In genomic region chr11:106355382-106356128, GRCm38 (mm10) we compare ENCODE assay signal across 9 mouse cellular contexts. TPM values are rescaled to one million over a fixed set of nuclear protein-coding genes. Genes with fewer than 3 reads are reported as not detected.
DNase-seq lines count a peak whose midpoint lies in the region; ATAC-seq and TF ChIP-seq lines count a peak whose summit lies in the region.
"Had no signal": no experiment of that assay in that cellular context is flagged by ENCODE, and none has a peak within 500 bp of the region (broad histone marks: within the 10 kb centered on the region; RNA-seq: fewer than 3 reads in every experiment).

No protein-coding gene starts in this region.

- ATAC-seq in lung, embryonic 14.5 days (ENCODE audit: insufficient read depth), result no peak
- no peak for ATAC-seq in heart, embryonic 15.5 days (replicated peaks; ENCODE audit: insufficient number of reproducible peaks, insufficient read depth, low FRiP score, low read depth)
- ATAC-seq in activated CD4-positive, CD25-positive, alpha-beta regulatory T cell, adult 4 months, result no peak

- WGBS in lung, embryonic 14.5 days, result 49% methylated on average over 19 of the region's 19 CpGs
- 39% methylated on average over 19 of the region's 19 CpGs for whole genome bisulfite sequencing in lung, adult 2 months
- WGBS in cerebellum, adult 2 months, result 42% methylated on average over 19 of the region's 19 CpGs
- 44% methylated on average over 19 of the region's 19 CpGs for WGBS in heart, embryonic 15.5 days

- no peak for TF ChIP-seq CTCF in lung, embryonic 14.5 days (IDR thresholded peaks at IDR 0.05; ENCODE audit: low read depth)
- no peak for TF ChIP-seq CTCF in lung, adult 2 months (IDR thresholded peaks at IDR 0.05; ENCODE audit: insufficient read depth, low read length)
- TF ChIP-seq CTCF in cerebellum, adult 2 months (IDR thresholded peaks at IDR 0.05; ENCODE audit: borderline replicate concordance, insufficient read depth, low read depth, low read length), result no peak

- no peaks in the 10 kb centered on the region for H3K79me2 ChIP-seq in myocyte (ENCODE audit: control insufficient read depth, insufficient read depth)

- no peak overlapping the region for H3K9ac ChIP-seq in lung, embryonic 14.5 days
- H3K9ac ChIP-seq in heart, embryonic 15.5 days, result no peak overlapping the region
- H3K9ac ChIP-seq: liver, embryonic 15.5 days had no signal

- no peaks in the 10 kb centered on the region for H3K4me1 ChIP-seq in lung, embryonic 14.5 days (ENCODE audit: insufficient read depth)
- peaks cover 2% of the 10 kb centered on the region; the same call in 1 of the 2 replicates for H3K4me1 ChIP-seq in lung, adult 2 months (ENCODE audit: control insufficient read depth, insufficient read depth, low read length)
- peaks cover 12% of the 10 kb centered on the region; the same call in 1 of the 2 replicates for H3K4me1 ChIP-seq in cerebellum, adult 2 months (ENCODE audit: control insufficient read depth, insufficient read depth, low read length)
- peaks cover 14% of the 10 kb centered on the region for H3K4me1 ChIP-seq in heart, embryonic 15.5 days (replicated peaks)

- TF ChIP-seq POLR2A in lung, adult 2 months (IDR thresholded peaks at IDR 0.05; ENCODE audit: borderline replicate concordance, extremely low read depth, low read depth, low read length), result no peak
- TF ChIP-seq POLR2A in cerebellum, adult 2 months (IDR thresholded peaks at IDR 0.05; ENCODE audit: borderline replicate concordance, insufficient read depth, low read length), result no peak
- no peak for TF ChIP-seq POLR2A in myocyte (IDR thresholded peaks at IDR 0.05; ENCODE audit: insufficient read length, low read depth)

- no peak overlapping the region for H3K4me3 ChIP-seq in lung, embryonic 14.5 days (ENCODE audit: low read depth, low read length)
- H3K4me3 ChIP-seq in lung, adult 2 months (replicated peaks; ENCODE audit: extremely low read depth, low read depth, low read length), result no peak overlapping the region
- H3K4me3 ChIP-seq in cerebellum, adult 2 months (replicated peaks; ENCODE audit: insufficient read depth, low read depth, low read length), result no peak overlapping the region
- H3K4me3 ChIP-seq in heart, embryonic 15.5 days, result no peak overlapping the region
- no peak overlapping the region for H3K4me3 ChIP-seq in myocyte
- H3K4me3 ChIP-seq: liver, embryonic 15.5 days had no signal

- H3K27me3 ChIP-seq in lung, embryonic 14.5 days (ENCODE audit: insufficient read depth, low read length), result no peaks in the 10 kb centered on the region
- H3K27me3 ChIP-seq in cerebellum, adult 2 months (ENCODE audit: control insufficient read depth, insufficient read depth, low read length), result no peaks in the 10 kb centered on the region
- H3K27me3 ChIP-seq in heart, embryonic 15.5 days, result no peaks in the 10 kb centered on the region
- H3K27me3 ChIP-seq in myocyte (ENCODE audit: control insufficient read depth, insufficient read depth, insufficient read length), result no peaks in the 10 kb centered on the region
- H3K27me3 ChIP-seq: liver, embryonic 15.5 days had no signal

- no peak overlapping the region for H3ac ChIP-seq in myocyte (ENCODE audit: control insufficient read depth, insufficient read length)

- H3K36me3 ChIP-seq in lung, embryonic 14.5 days (ENCODE audit: insufficient read depth), result no peaks in the 10 kb centered on the region
- H3K36me3 ChIP-seq in heart, embryonic 15.5 days, result no peaks in the 10 kb centered on the region
- no peaks in the 10 kb centered on the region for H3K36me3 ChIP-seq in myocyte (ENCODE audit: control insufficient read depth, insufficient read depth)
- H3K36me3 ChIP-seq: liver, embryonic 15.5 days had no signal

- no peak overlapping the region for H3K4me2 ChIP-seq in lung, embryonic 14.5 days
- 0 out of 2 replicates have a peak overlapping the region, but pooled peaks have one; percentile 21 for H3K4me2 ChIP-seq in heart, embryonic 15.5 days
- H3K4me2 ChIP-seq in myocyte (ENCODE audit: low read depth), result peak overlapping the region; percentile 51
- H3K4me2 ChIP-seq: liver, embryonic 15.5 days had no signal

- peak; percentile 15 for DNase-seq in lung, embryonic 14.5 days
- no peak for DNase-seq in lung, adult 2 months
- peak; percentile 73 to 83 for DNase-seq in cerebellum, adult 2 months
- no peak for DNase-seq in right cerebral cortex, adult 2 months (ENCODE audit: low spot score in 2 of 2)

- no peak overlapping the region for H3K27ac ChIP-seq in lung, embryonic 14.5 days (ENCODE audit: low read depth)
- peak overlapping the region; percentile 39; the same call in 1 of the 2 replicates for H3K27ac ChIP-seq in cerebellum, adult 2 months (ENCODE audit: insufficient read depth, low read length)
- 0 out of 2 replicates have a peak overlapping the region, but pooled peaks have one; percentile 9 for H3K27ac ChIP-seq in heart, embryonic 15.5 days
- H3K27ac ChIP-seq: kidney, postnatal 0 days; liver, embryonic 15.5 days had no signal

- no peaks in the 10 kb centered on the region for H3K9me3 ChIP-seq in lung, embryonic 14.5 days (ENCODE audit: low read depth, low read length)
- no peaks in the 10 kb centered on the region for H3K9me3 ChIP-seq in heart, embryonic 15.5 days (replicated peaks)
- H3K9me3 ChIP-seq: liver, embryonic 15.5 days had no signal

TF ChIP-seq in myocyte, 11 proteins besides CTCF, POLR2A, EP300 and RAD21:
- TF ChIP-seq E2F4 (IDR thresholded peaks at IDR 0.05; ENCODE audit: insufficient read depth) (no peak), TCF12 (IDR thresholded peaks at IDR 0.05; ENCODE audit: insufficient read depth, poor library complexity, severe bottlenecking) (peak; percentile 5), MAX (IDR thresholded peaks at IDR 0.05; ENCODE audit: low read depth) (no peak), SRF (IDR thresholded peaks at IDR 0.05; ENCODE audit: control insufficient read depth, insufficient read length, low read depth) (no peak), TCF3 (IDR thresholded peaks at IDR 0.05; ENCODE audit: insufficient read length, low read depth) (peak; percentile 59), POLR2AphosphoS2 (IDR thresholded peaks at IDR 0.05; ENCODE audit: insufficient read length, low read depth) (no peak), MYOD1 (IDR thresholded peaks at IDR 0.05; ENCODE audit: control insufficient read depth in 1 of 3, insufficient read length in 2 of 3, low read depth in 2 of 3) (peak in 2 of 3 experiments; percentile 76 to 94), REST (IDR thresholded peaks at IDR 0.05; ENCODE audit: insufficient read depth, insufficient read length) (no peak), MYOG (IDR thresholded peaks at IDR 0.05; ENCODE audit: control insufficient read depth in 1 of 3, insufficient read depth in 1 of 3, insufficient read length in 2 of 3, low read depth in 2 of 3) (peak; percentile 23 to 97 (median 93)), USF1 (IDR thresholded peaks at IDR 0.05; ENCODE audit: low read depth) (no peak), CEBPB (IDR thresholded peaks at IDR 0.05; ENCODE audit: insufficient read depth, poor library complexity, severe bottlenecking) (no peak)

RNA-seq across cellular contexts. Expression of gene Scn4a, which starts 2.5 kb away (rescaled TPM):
- 0.05 and 0.24 TPM in 2 replicates for polyA plus RNA-seq in lung, embryonic 14.5 days (2014; fragmentation: Nextera tagmentation; extraction: Ambion mirVana)
- 1.1 and 4.2 TPM in 2 replicates for polyA plus RNA-seq in lung, adult 2 months (2012; rRNA removed)
- 0.02 and 0.16 TPM in 2 replicates for polyA plus RNA-seq in cerebellum, adult 2 months (2012; rRNA removed)
- 0.06 and 0.24 TPM in 2 replicates for polyA plus RNA-seq in heart, embryonic 15.5 days (2015; fragmentation: Nextera tagmentation; extraction: Ambion mirVana)
- 15.3 TPM for polyA plus RNA-seq in myocyte (2012; fragmentation: generic; extraction: Trizol)
- under 1 TPM in 1 of 2 experiments, not detected in 1; 0.09 TPM for polyA plus RNA-seq in activated CD4-positive, CD25-positive, alpha-beta regulatory T cell, adult 4 months (2017; shearing (Covaris generic))

RNA-seq across cellular contexts. Expression of gene Prr29, which starts 9.7 kb away (rescaled TPM):
- 0.16 and 0.39 TPM in 2 replicates for polyA plus RNA-seq in lung, embryonic 14.5 days (2014; fragmentation: Nextera tagmentation; extraction: Ambion mirVana)
- 27.3 and 30.4 TPM in 2 replicates for polyA plus RNA-seq in lung, adult 2 months (2012; rRNA removed)
- 0.87 and 0.89 TPM in 2 replicates for polyA plus RNA-seq in cerebellum, adult 2 months (2012; rRNA removed)
- 0.44 and 0.62 TPM in 2 replicates for polyA plus RNA-seq in heart, embryonic 15.5 days (2015; fragmentation: Nextera tagmentation; extraction: Ambion mirVana)
- polyA plus RNA-seq in myocyte (2012; fragmentation: generic; extraction: Trizol), result 0.32 TPM
- polyA plus RNA-seq in activated CD4-positive, CD25-positive, alpha-beta regulatory T cell, adult 4 months (2017; shearing (Covaris generic)), result 1 to 10 TPM; 1.1 to 1.2 TPM
- polyA plus RNA-seq: liver, embryonic 15.5 days had no signal

RNA-seq across cellular contexts. Expression of gene Icam2, which starts 32.3 kb away (rescaled TPM):
- polyA plus RNA-seq in lung, embryonic 14.5 days (2014; fragmentation: Nextera tagmentation; extraction: Ambion mirVana), result 68.3 and 76.7 TPM in 2 replicates
- polyA plus RNA-seq in lung, adult 2 months (2012; rRNA removed), result 294 and 318 TPM in 2 replicates
- 6.8 and 7.0 TPM in 2 replicates for polyA plus RNA-seq in cerebellum, adult 2 months (2012; rRNA removed)
- polyA plus RNA-seq in heart, embryonic 15.5 days (2015; fragmentation: Nextera tagmentation; extraction: Ambion mirVana), result 79.4 and 87.1 TPM in 2 replicates
- not detected for polyA plus RNA-seq in myocyte (2012; fragmentation: generic; extraction: Trizol)
- polyA plus RNA-seq in activated CD4-positive, CD25-positive, alpha-beta regulatory T cell, adult 4 months (2017; shearing (Covaris generic)), result 100 to 1,000 TPM in 1 of 2 experiments, 10 to 100 TPM in 1; 94.3 to 114 TPM

RNA-seq across cellular contexts. Expression of gene Cd79b, which starts 41.0 kb away (rescaled TPM):
- polyA plus RNA-seq in lung, embryonic 14.5 days (2014; fragmentation: Nextera tagmentation; extraction: Ambion mirVana), result 2.5 and 3.4 TPM in 2 replicates
- 25.7 and 45.9 TPM in 2 replicates for polyA plus RNA-seq in lung, adult 2 months (2012; rRNA removed)
- polyA plus RNA-seq in cerebellum, adult 2 months (2012; rRNA removed), result 0.38 and 0.70 TPM in 2 replicates
- polyA plus RNA-seq in heart, embryonic 15.5 days (2015; fragmentation: Nextera tagmentation; extraction: Ambion mirVana), result 1.0 and 2.8 TPM in 2 replicates
- polyA plus RNA-seq in myocyte (2012; fragmentation: generic; extraction: Trizol), result not detected
- polyA plus RNA-seq in activated CD4-positive, CD25-positive, alpha-beta regulatory T cell, adult 4 months (2017; shearing (Covaris generic)), result 10 to 100 TPM; 48.0 to 77.5 TPM

RNA-seq across cellular contexts. Expression of gene Gh, which starts 53.9 kb away (rescaled TPM):
- not detected in 2 replicates for polyA plus RNA-seq in lung, embryonic 14.5 days (2014; fragmentation: Nextera tagmentation; extraction: Ambion mirVana)
- 0.19 and 0.28 TPM in 2 replicates for polyA plus RNA-seq in lung, adult 2 months (2012; rRNA removed)
- not detected in 2 replicates for polyA plus RNA-seq in cerebellum, adult 2 months (2012; rRNA removed)
- not detected in 2 replicates for polyA plus RNA-seq in heart, embryonic 15.5 days (2015; fragmentation: Nextera tagmentation; extraction: Ambion mirVana)
- not detected for polyA plus RNA-seq in myocyte (2012; fragmentation: generic; extraction: Trizol)
- not detected for polyA plus RNA-seq in activated CD4-positive, CD25-positive, alpha-beta regulatory T cell, adult 4 months (2017; shearing (Covaris generic))
- polyA plus RNA-seq: kidney, postnatal 0 days; liver, embryonic 15.5 days had no signal

Comparison
In these comparisons a context has a peak if more than half of its experiments do, and no peak if none do; other contexts are left out.
1. DNase-seq: peak in lung, embryonic 14.5 days (single experiment) and cerebellum, adult 2 months (2 of 2); none in lung, adult 2 months (single experiment) and right cerebral cortex, adult 2 months (0 of 2).
2. RNA of gene Prr29, which starts 9.7 kb away (polyA plus RNA-seq): 27.3 to 30.4 TPM in lung, adult 2 months; 1.1 to 1.2 TPM in activated CD4-positive, CD25-positive, alpha-beta regulatory T cell, adult 4 months, 0.87 to 0.89 TPM in cerebellum, adult 2 months, 0.44 to 0.62 TPM in heart, embryonic 15.5 days, 0.16 to 0.39 TPM in lung, embryonic 14.5 days and 0.32 TPM in myocyte (single experiment); every median in the first group is over 10 times any median in the second.